Mouse (Mus musculus) lung, adult 2 months (tissue): ENCODE data around the gene Il31ra.

Source experiments
- CTCF ChIP-seq: fragments of 200-500 bp; IDR thresholded peaks from 2 replicates; pipeline ENCODE4 v1.5.1; 2011; ENCODE audit warnings: mild to moderate bottlenecking, low read length, control low read depth; ENCODE audit not compliant: insufficient read depth
- POLR2A ChIP-seq: fragments of 200-500 bp; IDR thresholded peaks from 2 replicates; pipeline ENCODE4 v1.6.1; 2011; ENCODE audit warnings: low read depth, mild to moderate bottlenecking, control low read depth, low read length, borderline replicate concordance; ENCODE audit errors: extremely low read depth

- no peak for TF ChIP-seq CTCF
- no peak for TF ChIP-seq POLR2A
Measured at GRCm38 (mm10) chr13:112635174-112635837, 41.1 kb upstream of the Il31ra start.
